Mouse (Mus musculus): Measurements from ENCODE around the gene Mrpl47.
"Not testable (repeated sequence)": the region's sequence is repeated elsewhere in the genome, so short reads cannot be mapped to it uniquely, and the experiment has no call there.

GRCm38 (mm10) chr3:32705647-32706348 lies 31.6 kb downstream of the Mrpl47 start, which contains the start of gene Actl6a:
- TF ChIP-seq POLR2A (IDR thresholded peaks at IDR 0.05; ENCODE audit: insufficient read depth, low read length); CTCF (IDR thresholded peaks at IDR 0.05; ENCODE audit: low read depth, low read length): not testable (repeated sequence)

All from ES-Bruce4 (cell line).